11 mouse cellular contexts compared by ENCODE assay signal in genomic region chr16:88211852-88212251, GRCm38 (mm10).
A peak's percentile ranks its signal among the peaks of the same experiment; 100 is the strongest.
DNase-seq lines count a peak whose midpoint lies in the region; ATAC-seq and TF ChIP-seq lines count a peak whose summit lies in the region.
"Had no signal": no experiment of that assay in that cellular context is flagged by ENCODE, and none has a peak within 500 bp of the region (broad histone marks: within the 10 kb centered on the region; RNA-seq: fewer than 3 reads in every experiment).

No protein-coding gene starts in this region.

- peak; percentile 20; the same call in 1 of the 2 replicates for TF ChIP-seq CTCF in gastrocnemius, adult 2 months (IDR thresholded peaks at IDR 0.05)
- peak; percentile 23; the same call in 1 of the 2 replicates for TF ChIP-seq CTCF in lung, postnatal 0 days (IDR thresholded peaks at IDR 0.05)

- H3K27me3 ChIP-seq in lung, postnatal 0 days (replicated peaks; ENCODE audit: insufficient read depth, low read length) = no peaks in the 10 kb centered on the region

- TF ChIP-seq EP300 in lung, postnatal 0 days (IDR thresholded peaks at IDR 0.05) = no peak

- H3K4me2 ChIP-seq in lung, postnatal 0 days (replicated peaks; ENCODE audit: low read depth, low read length) = no peak overlapping the region

- no peak overlapping the region for H3K27ac ChIP-seq in gastrocnemius, adult 2 months
- H3K27ac ChIP-seq in lung, postnatal 0 days (ENCODE audit: low read length) = no peak overlapping the region
- H3K27ac ChIP-seq: limb, embryonic 10.5 days had no signal

- no peaks in the 10 kb centered on the region for H3K36me3 ChIP-seq in lung, postnatal 0 days (ENCODE audit: insufficient read depth, low read length)
- H3K36me3 ChIP-seq: limb, embryonic 10.5 days had no signal

- no peak for ATAC-seq in lung, postnatal 0 days
- ATAC-seq in activated CD4-positive, CD25-positive, alpha-beta regulatory T cell, adult 4 months = no peak
- ATAC-seq: forebrain, embryonic 14.5 days; liver, postnatal 0 days had no signal

- no peak overlapping the region for H3K4me3 ChIP-seq in gastrocnemius, adult 2 months
- H3K4me3 ChIP-seq in lung, postnatal 0 days (ENCODE audit: low read depth, low read length) = no peak overlapping the region
- H3K4me3 ChIP-seq: limb, embryonic 10.5 days had no signal

- WGBS in lung, postnatal 0 days = 65% methylated on average over 8 of the region's 8 CpGs

- no peaks in the 10 kb centered on the region for H3K4me1 ChIP-seq in lung, postnatal 0 days (ENCODE audit: insufficient read depth, low read depth, low read length)
- H3K4me1 ChIP-seq: limb, embryonic 10.5 days had no signal

- H3K9me3 ChIP-seq in lung, postnatal 0 days (ENCODE audit: low read length) = no peaks in the 10 kb centered on the region
- H3K9me3 ChIP-seq: limb, embryonic 10.5 days had no signal

- no peak for DNase-seq in gastrocnemius, adult 2 months
- DNase-seq in gastrocnemius, postnatal 36 days = no peak
- no peak for DNase-seq in lung, postnatal 0 days (ENCODE audit: low spot score)
- DNase-seq in lung, postnatal 4 days = no peak
- peak; percentile 9 for DNase-seq in WW6 (ENCODE audit: low read depth, low spot score)
- DNase-seq in thymus, postnatal 0 days (ENCODE audit: low spot score) = peak; percentile 31
- DNase-seq in neural tube, embryonic 10.5 days (ENCODE audit: extremely low spot score, low spot score) = no peak
- DNase-seq: liver, postnatal 0 days had no signal

- intact Hi-C loops in gastrocnemius, adult 2 months (cut with DNase I) = no loop called here
- intact Hi-C loops in gastrocnemius, postnatal 36 days (cut with DNase I) = no loop called here

- H3K9ac ChIP-seq in lung, postnatal 0 days (replicated peaks; ENCODE audit: low read depth) = no peak overlapping the region
- H3K9ac ChIP-seq: liver, postnatal 0 days had no signal

Comparison
In these comparisons a context has a peak if more than half of its experiments do, and no peak if none do; other contexts are left out.
1. DNase-seq: peak in WW6 (single experiment) and thymus, postnatal 0 days (single experiment); none in gastrocnemius, adult 2 months (single experiment), gastrocnemius, postnatal 36 days (0 of 2), lung, postnatal 0 days (single experiment), lung, postnatal 4 days (0 of 2) and neural tube, embryonic 10.5 days (single experiment).